Mouse (Mus musculus): ENCODE measurements at regions not wholly inside any gene's neighbourhood (a gene's known extent, or its start where the extent isn't known, plus 50 kb on each side); places are given as distances from the start of the nearest gene placed in this dataset.

DNA sequence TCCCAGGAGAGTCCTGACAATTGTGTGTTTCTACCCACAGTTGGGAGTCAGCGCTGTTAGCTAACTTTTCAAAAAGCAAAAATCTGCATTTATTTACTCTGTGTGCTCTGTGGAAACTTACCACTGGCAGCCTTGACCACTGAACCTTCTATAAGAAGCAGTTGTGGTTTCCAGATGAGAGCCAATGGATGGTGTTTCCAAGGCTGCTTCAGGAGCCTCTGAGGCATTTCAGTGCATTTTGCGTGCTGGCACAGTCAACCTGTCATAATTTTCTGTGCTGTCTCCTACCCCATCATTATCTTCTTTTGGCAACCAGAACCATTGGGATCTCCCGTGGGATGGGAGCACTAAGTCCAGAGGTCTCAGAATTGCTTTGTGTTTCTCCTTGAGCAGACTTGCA is 60.3 kb downstream of the 4930544G11Rik start:
- no peaks in the 10 kb centered on the region for H3K36me3 ChIP-seq (ENCODE audit: insufficient read depth, low read length)
- no peak for TF ChIP-seq NANOG (IDR thresholded peaks at IDR 0.05; ENCODE audit: borderline replicate concordance, low read length)
- no peak for TF ChIP-seq CTCF (conservative IDR thresholded peaks at IDR 0.05; ENCODE audit: low read length)
- TF ChIP-seq POU5F1 (IDR thresholded peaks at IDR 0.05; ENCODE audit: borderline replicate concordance, low read length), result no peak
- H3K4me3 ChIP-seq (replicated peaks; ENCODE audit: low read length), result no peak overlapping the region
- no peaks in the 10 kb centered on the region for H3K27me3 ChIP-seq (ENCODE audit: insufficient read depth, low read length)
- H3K9me3 ChIP-seq (ENCODE audit: low read length), result peaks cover 7% of the 10 kb centered on the region; the same call in 1 of the 2 replicates
- H3K4me1 ChIP-seq (replicated peaks; ENCODE audit: low read depth, low read length), result no peaks in the 10 kb centered on the region

DNA sequence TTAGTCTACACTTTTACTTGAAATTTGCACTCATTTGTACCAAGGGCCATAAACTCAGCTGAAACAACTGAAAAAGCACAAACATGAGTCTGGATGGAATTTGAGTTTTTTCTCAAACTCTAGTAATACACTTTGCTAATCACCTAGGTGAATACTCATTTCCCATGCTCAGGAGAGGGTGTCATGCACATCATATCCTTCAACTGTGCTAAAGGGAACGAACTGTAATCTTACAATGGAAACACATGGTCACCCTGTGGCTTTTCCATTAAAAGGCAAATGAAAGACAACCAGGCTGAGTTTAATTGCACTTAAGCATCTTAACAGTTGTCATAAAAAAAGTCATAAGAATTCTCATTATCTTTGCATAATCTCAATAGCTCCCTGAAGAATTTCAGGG is 71.1 kb downstream of the 4930544G11Rik start:
- H3K4me1 ChIP-seq (replicated peaks; ENCODE audit: low read depth, low read length), result no peaks in the 10 kb centered on the region
- TF ChIP-seq CTCF (conservative IDR thresholded peaks at IDR 0.05; ENCODE audit: low read length), result no peak
- TF ChIP-seq NANOG (IDR thresholded peaks at IDR 0.05; ENCODE audit: borderline replicate concordance, low read length), result no peak
- no peak for TF ChIP-seq POU5F1 (IDR thresholded peaks at IDR 0.05; ENCODE audit: borderline replicate concordance, low read length)
- H3K4me3 ChIP-seq (replicated peaks; ENCODE audit: low read length), result no peak overlapping the region
- no peaks in the 10 kb centered on the region for H3K27me3 ChIP-seq (ENCODE audit: insufficient read depth, low read length)
- no peaks in the 10 kb centered on the region for H3K36me3 ChIP-seq (ENCODE audit: insufficient read depth, low read length)
- H3K9me3 ChIP-seq (ENCODE audit: low read length), result no peaks in the 10 kb centered on the region

DNA sequence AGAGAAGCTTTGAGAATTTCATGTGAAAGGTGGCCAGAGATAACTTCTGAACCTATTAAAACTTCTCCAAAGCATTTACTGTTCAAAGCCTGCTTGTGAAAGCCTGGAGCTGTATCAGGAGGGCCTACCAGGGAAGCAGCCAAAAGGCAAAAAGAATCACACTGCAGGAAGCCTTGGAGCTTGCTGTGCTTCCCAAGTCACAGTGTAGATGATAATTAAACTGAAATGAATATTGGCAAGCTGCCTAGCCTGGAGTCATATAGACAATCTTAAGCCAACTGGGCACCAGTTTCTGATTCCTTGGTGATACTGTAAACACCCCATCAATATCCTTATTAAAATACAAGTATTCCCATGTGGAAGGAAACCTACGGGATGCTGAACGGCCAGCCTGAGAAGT is 84.4 kb downstream of the 4930544G11Rik start:
- no peak for TF ChIP-seq NANOG (IDR thresholded peaks at IDR 0.05; ENCODE audit: borderline replicate concordance, low read length)
- TF ChIP-seq CTCF (conservative IDR thresholded peaks at IDR 0.05; ENCODE audit: low read length), result no peak
- Histone ChIP-seq H3K9me3 (ENCODE audit: low read length) (no peaks in the 10 kb centered on the region), H3K4me3 (replicated peaks; ENCODE audit: low read length) (no peak overlapping the region), H3K36me3 (ENCODE audit: insufficient read depth, low read length) (no peaks in the 10 kb centered on the region), H3K27me3 (ENCODE audit: insufficient read depth, low read length) (no peaks in the 10 kb centered on the region), H3K4me1 (replicated peaks; ENCODE audit: low read depth, low read length) (no peaks in the 10 kb centered on the region)

DNA sequence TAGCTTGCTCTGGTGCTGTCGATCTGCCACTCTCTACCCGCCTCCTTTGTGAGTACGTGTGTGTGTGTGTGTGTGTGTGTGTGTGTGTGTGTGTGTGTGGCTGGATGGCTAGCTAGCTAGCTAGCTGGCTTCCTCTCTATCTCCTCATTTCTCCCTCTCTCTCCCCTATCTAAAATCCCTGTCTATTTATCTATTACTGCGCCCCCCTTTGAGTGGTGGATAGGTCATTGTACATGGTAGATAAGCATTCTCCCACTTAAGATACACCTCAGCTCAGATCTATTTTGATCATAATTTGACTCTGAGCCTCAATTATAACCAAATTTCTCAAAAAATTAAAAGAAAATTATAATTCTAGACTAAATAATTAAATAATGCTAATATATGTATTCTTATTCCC is 99.4 kb downstream of the 4930544G11Rik start:
- H3K4me3 ChIP-seq (replicated peaks; ENCODE audit: low read length), result no peak overlapping the region
- H3K4me1 ChIP-seq (replicated peaks; ENCODE audit: low read depth, low read length), result no peaks in the 10 kb centered on the region
- no peaks in the 10 kb centered on the region for H3K36me3 ChIP-seq (ENCODE audit: insufficient read depth, low read length)
- no peaks in the 10 kb centered on the region for H3K9me3 ChIP-seq (ENCODE audit: low read length)
- no peak for TF ChIP-seq NANOG (IDR thresholded peaks at IDR 0.05; ENCODE audit: borderline replicate concordance, low read length)
- no peak for TF ChIP-seq POU5F1 (IDR thresholded peaks at IDR 0.05; ENCODE audit: borderline replicate concordance, low read length)
- no peak for TF ChIP-seq CTCF (conservative IDR thresholded peaks at IDR 0.05; ENCODE audit: low read length)
- no peaks in the 10 kb centered on the region for H3K27me3 ChIP-seq (ENCODE audit: insufficient read depth, low read length)

DNA sequence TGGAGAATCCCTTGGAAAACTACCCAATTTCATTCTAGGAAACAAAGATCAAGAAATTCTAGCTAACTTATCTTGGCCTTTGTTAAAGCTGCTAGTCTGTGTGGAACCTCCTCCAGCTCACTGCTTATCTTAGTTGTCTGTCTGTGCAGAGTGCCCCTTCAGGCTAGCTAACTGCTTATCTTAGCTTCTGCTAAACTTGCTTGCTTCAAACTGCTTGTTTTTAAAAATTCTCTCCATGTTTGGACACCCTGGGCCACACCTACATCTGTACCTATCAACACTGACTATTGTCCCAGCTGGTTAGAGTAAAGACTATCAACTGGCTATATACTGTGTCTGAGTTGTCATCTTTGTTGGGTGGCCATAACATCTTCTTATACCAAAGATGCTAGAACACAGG is 100.0 kb downstream of the 4930544G11Rik start:
- H3K4me1 ChIP-seq (replicated peaks; ENCODE audit: low read depth, low read length), result no peaks in the 10 kb centered on the region
- no peaks in the 10 kb centered on the region for H3K27me3 ChIP-seq (ENCODE audit: insufficient read depth, low read length)
- H3K9me3 ChIP-seq (ENCODE audit: low read length), result no peaks in the 10 kb centered on the region
- no peaks in the 10 kb centered on the region for H3K36me3 ChIP-seq (ENCODE audit: insufficient read depth, low read length)
- TF ChIP-seq POU5F1 (IDR thresholded peaks at IDR 0.05; ENCODE audit: borderline replicate concordance, low read length), result no peak
- no peak for TF ChIP-seq NANOG (IDR thresholded peaks at IDR 0.05; ENCODE audit: borderline replicate concordance, low read length)
- no peak for TF ChIP-seq CTCF (conservative IDR thresholded peaks at IDR 0.05; ENCODE audit: low read length)
- H3K4me3 ChIP-seq (replicated peaks; ENCODE audit: low read length), result no peak overlapping the region

DNA sequence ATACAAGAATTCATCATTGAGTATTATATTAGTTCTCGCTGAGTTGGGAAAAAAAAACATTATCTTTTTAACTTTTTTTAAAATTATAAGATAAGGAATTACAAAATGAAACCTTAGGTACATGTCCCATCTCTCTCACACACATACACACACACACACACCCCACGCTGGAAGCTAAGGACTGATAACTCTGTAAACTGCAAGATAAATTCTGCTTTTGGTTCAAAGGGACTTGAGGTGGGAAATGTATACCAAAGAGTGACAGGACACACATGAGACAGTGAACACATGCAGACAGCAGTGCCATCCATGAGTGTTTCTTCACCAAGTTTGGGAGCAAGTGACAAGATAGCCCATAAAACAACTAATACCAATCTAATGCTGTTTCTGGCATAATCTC is 100.8 kb downstream of the 4930544G11Rik start:
- H3K4me1 ChIP-seq (replicated peaks; ENCODE audit: low read depth, low read length), result no peaks in the 10 kb centered on the region
- H3K36me3 ChIP-seq (ENCODE audit: insufficient read depth, low read length), result no peaks in the 10 kb centered on the region
- TF ChIP-seq POU5F1 (IDR thresholded peaks at IDR 0.05; ENCODE audit: borderline replicate concordance, low read length) (no peak), CTCF (conservative IDR thresholded peaks at IDR 0.05; ENCODE audit: low read length) (no peak), NANOG (IDR thresholded peaks at IDR 0.05; ENCODE audit: borderline replicate concordance, low read length) (no peak)
- H3K4me3 ChIP-seq (replicated peaks; ENCODE audit: low read length), result no peak overlapping the region
- H3K27me3 ChIP-seq (ENCODE audit: insufficient read depth, low read length), result no peaks in the 10 kb centered on the region
- no peaks in the 10 kb centered on the region for H3K9me3 ChIP-seq (ENCODE audit: low read length)

DNA sequence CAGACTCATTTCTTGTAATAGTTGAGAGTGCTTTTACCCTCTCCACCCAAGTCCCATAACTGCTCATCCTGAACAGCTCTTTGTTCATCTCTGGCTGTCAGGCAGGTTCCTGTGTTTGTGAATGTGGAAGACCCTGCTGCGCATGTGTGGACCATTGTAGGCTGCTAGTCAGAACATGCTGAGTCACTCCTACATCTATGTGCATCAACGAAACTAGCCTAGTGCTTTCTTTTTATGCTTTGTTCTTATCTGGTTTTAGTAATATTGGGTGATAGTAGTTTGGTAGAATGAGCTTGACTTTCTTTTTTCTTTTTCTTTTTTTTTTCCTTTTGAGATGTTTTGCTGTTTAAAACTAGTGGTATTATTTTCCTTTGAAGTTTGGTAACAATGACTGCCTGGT is 116.5 kb downstream of the 4930544G11Rik start:
- no peaks in the 10 kb centered on the region for H3K36me3 ChIP-seq (ENCODE audit: insufficient read depth, low read length)
- H3K27me3 ChIP-seq (ENCODE audit: insufficient read depth, low read length), result no peaks in the 10 kb centered on the region
- H3K9me3 ChIP-seq (ENCODE audit: low read length), result no peaks in the 10 kb centered on the region
- no peak overlapping the region for H3K4me3 ChIP-seq (replicated peaks; ENCODE audit: low read length)
- no peak for TF ChIP-seq POU5F1 (IDR thresholded peaks at IDR 0.05; ENCODE audit: borderline replicate concordance, low read length)
- TF ChIP-seq CTCF (conservative IDR thresholded peaks at IDR 0.05; ENCODE audit: low read length), result no peak
- no peak for TF ChIP-seq NANOG (IDR thresholded peaks at IDR 0.05; ENCODE audit: borderline replicate concordance, low read length)
- H3K4me1 ChIP-seq (replicated peaks; ENCODE audit: low read depth, low read length), result no peaks in the 10 kb centered on the region

DNA sequence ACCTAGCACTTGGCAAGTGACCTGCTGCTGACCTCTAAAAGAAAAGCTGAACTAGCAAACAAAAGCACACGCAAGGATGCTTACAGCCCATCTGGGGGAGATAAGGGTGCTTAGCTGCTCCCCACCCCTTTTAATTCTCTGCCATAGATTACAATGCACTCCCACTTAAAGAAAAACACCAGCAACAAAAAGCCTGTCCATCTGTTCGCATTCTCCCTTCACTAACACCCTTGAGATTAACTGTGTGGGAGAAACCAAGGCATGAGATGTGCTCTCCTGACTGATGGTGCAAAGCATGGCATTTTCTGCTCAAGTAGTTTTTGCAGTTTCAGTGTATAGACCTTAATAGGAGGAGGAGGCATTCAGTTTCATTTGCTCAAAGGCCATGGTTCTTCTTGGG is 125.0 kb downstream of the 4930544G11Rik start:
- no peak for TF ChIP-seq POU5F1 (IDR thresholded peaks at IDR 0.05; ENCODE audit: borderline replicate concordance, low read length)
- no peak for TF ChIP-seq NANOG (IDR thresholded peaks at IDR 0.05; ENCODE audit: borderline replicate concordance, low read length)
- no peak for TF ChIP-seq CTCF (conservative IDR thresholded peaks at IDR 0.05; ENCODE audit: low read length)
- H3K27me3 ChIP-seq (ENCODE audit: insufficient read depth, low read length), result no peaks in the 10 kb centered on the region
- no peaks in the 10 kb centered on the region for H3K36me3 ChIP-seq (ENCODE audit: insufficient read depth, low read length)
- peaks cover 4% of the 10 kb centered on the region for H3K9me3 ChIP-seq (ENCODE audit: low read length)
- H3K4me1 ChIP-seq (replicated peaks; ENCODE audit: low read depth, low read length), result no peaks in the 10 kb centered on the region
- no peak overlapping the region for H3K4me3 ChIP-seq (replicated peaks; ENCODE audit: low read length)

DNA sequence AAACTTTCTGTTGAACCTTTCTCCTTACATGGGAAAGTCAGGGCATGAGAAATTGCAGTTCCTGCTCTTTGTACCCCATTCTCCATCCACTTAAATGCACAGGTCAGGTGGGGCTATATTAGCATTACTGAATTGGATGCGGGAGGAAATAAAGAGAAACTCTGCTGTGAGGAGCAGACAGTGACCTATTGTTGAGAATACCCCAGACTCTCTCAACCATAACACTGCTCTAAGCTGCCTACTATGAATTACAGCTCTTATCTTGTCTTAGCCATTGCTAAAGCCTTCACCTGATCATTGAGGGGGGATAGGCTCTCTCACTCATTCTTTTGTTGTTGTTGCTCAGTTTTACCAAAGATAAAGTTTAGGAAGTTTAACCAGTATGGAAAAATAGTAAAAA is 126.4 kb downstream of the 4930544G11Rik start:
- no peaks in the 10 kb centered on the region for H3K36me3 ChIP-seq (ENCODE audit: insufficient read depth, low read length)
- H3K4me1 ChIP-seq (replicated peaks; ENCODE audit: low read depth, low read length), result no peaks in the 10 kb centered on the region
- TF ChIP-seq CTCF (conservative IDR thresholded peaks at IDR 0.05; ENCODE audit: low read length), result no peak
- H3K9me3 ChIP-seq (ENCODE audit: low read length), result peaks cover 4% of the 10 kb centered on the region
- H3K4me3 ChIP-seq (replicated peaks; ENCODE audit: low read length), result no peak overlapping the region
- no peaks in the 10 kb centered on the region for H3K27me3 ChIP-seq (ENCODE audit: insufficient read depth, low read length)

Measured in E14TG2a.4 (cell line).